Mouse (Mus musculus) CD4-positive, CD25-positive, alpha-beta regulatory T cell (primary cell): ENCODE results near the gene Itgb1. TPM values are rescaled to one million over a fixed set of nuclear protein-coding genes. Genes with fewer than 3 reads are reported as not detected.

Experiments
- polyA plus RNA-seq: library from polyadenylated mRNA; unstranded; fragments of 100-300 nt; shearing (Covaris generic); gene quantifications from one replicate; pipeline ENCODE4 v1.2.1, GENCODE M21; 2017

Gene Itgb1
- polyA plus RNA-seq = 248 TPM

GRCm38 (mm10) chr8:128685507-128686428, at the start of gene Itgb1:
Gene Itgb1, plus strand, starts transcription at chr8:128685654.

Other genes with a start within 250 kb of the Itgb1 start
- not detected for gene Gm3952, start 113.0 kb downstream of the Itgb1 start, polyA plus RNA-seq